Mouse (Mus musculus): ENCODE measurements around the gene Hras. TPM values are rescaled to one million over a fixed set of nuclear protein-coding genes. Genes with fewer than 3 reads are reported as not detected.

Gene Hras
- polyA plus RNA-seq, 1 experiment from 2014 or later, result 99.8 TPM

- H3K9ac ChIP-seq, result peak overlapping the region; percentile 82
- 63% methylated on average over 1 of the region's 1 CpGs for WGBS
- peak overlapping the region; percentile 92 for H3K4me2 ChIP-seq
- H3K36me3 ChIP-seq, result peaks cover 17% of the 10 kb centered on the region
- H3K4me3 ChIP-seq, result peak overlapping the region; percentile 63
- ATAC-seq (ENCODE audit: insufficient number of reproducible peaks, insufficient read depth, low FRiP score, low TSS enrichment, low read depth), result no peak
- H3K27ac ChIP-seq, result no peak overlapping the region; the same call in 1 of the 2 replicates
- no peaks in the 10 kb centered on the region for H3K9me3 ChIP-seq
- H3K4me1 ChIP-seq, result peaks cover 40% of the 10 kb centered on the region
- H3K27me3 ChIP-seq, result no peaks in the 10 kb centered on the region
Measured at GRCm38 (mm10) chr7:141220377-141220776, 26.6 kb upstream of the Hras start.

- H3K9me3 ChIP-seq, result no peaks in the 10 kb centered on the region
- peaks cover 17% of the 10 kb centered on the region for H3K36me3 ChIP-seq
- H3K27ac ChIP-seq, result no peak overlapping the region
- no peak overlapping the region for H3K9ac ChIP-seq
- ATAC-seq (ENCODE audit: insufficient number of reproducible peaks, insufficient read depth, low FRiP score, low TSS enrichment, low read depth), result no peak
- no peak overlapping the region for H3K4me3 ChIP-seq
- WGBS, result 81% methylated on average over 1 of the region's 1 CpGs
- no peaks in the 10 kb centered on the region for H3K27me3 ChIP-seq
- no peak overlapping the region for H3K4me2 ChIP-seq
- peaks cover 45% of the 10 kb centered on the region for H3K4me1 ChIP-seq
Measured at GRCm38 (mm10) chr7:141219558-141220099, 25.8 kb upstream of the Hras start.

- H3K36me3 ChIP-seq, result peaks cover 17% of the 10 kb centered on the region
- H3K4me3 ChIP-seq, result no peak overlapping the region
- peaks cover 45% of the 10 kb centered on the region for H3K4me1 ChIP-seq
- ATAC-seq (ENCODE audit: insufficient number of reproducible peaks, insufficient read depth, low FRiP score, low TSS enrichment, low read depth), result no peak
- H3K27me3 ChIP-seq, result no peaks in the 10 kb centered on the region
- 82% methylated on average over 5 of the region's 5 CpGs for WGBS
- H3K4me2 ChIP-seq, result no peak overlapping the region
- 0 out of 2 replicates have a peak overlapping the region, but pooled peaks have one; percentile 7 for H3K9ac ChIP-seq
- H3K9me3 ChIP-seq, result no peaks in the 10 kb centered on the region
- H3K27ac ChIP-seq, result peak overlapping the region; percentile 51; the same call in 1 of the 2 replicates
Measured at GRCm38 (mm10) chr7:141218557-141219133, 24.8 kb upstream of the Hras start.

- H3K9ac ChIP-seq, result 0 out of 2 replicates have a peak overlapping the region, but pooled peaks have one; percentile 7
- no peak overlapping the region for H3K4me3 ChIP-seq
- H3K4me2 ChIP-seq, result no peak overlapping the region
- 70% methylated on average over 3 of the region's 3 CpGs for WGBS
- no peak for ATAC-seq (ENCODE audit: insufficient number of reproducible peaks, insufficient read depth, low FRiP score, low TSS enrichment, low read depth)
- H3K36me3 ChIP-seq, result peaks cover 17% of the 10 kb centered on the region
- H3K9me3 ChIP-seq, result no peaks in the 10 kb centered on the region
- no peak overlapping the region for H3K27ac ChIP-seq
- H3K4me1 ChIP-seq, result peaks cover 45% of the 10 kb centered on the region
- H3K27me3 ChIP-seq, result no peaks in the 10 kb centered on the region
Measured at GRCm38 (mm10) chr7:141218141-141218540, 24.3 kb upstream of the Hras start.

- H3K4me3 ChIP-seq, result no peak overlapping the region; the same call in 1 of the 2 replicates
- H3K27ac ChIP-seq, result no peak overlapping the region
- H3K9ac ChIP-seq, result 0 out of 2 replicates have a peak overlapping the region, but pooled peaks have one; percentile 46
- peaks cover 17% of the 10 kb centered on the region for H3K36me3 ChIP-seq
- no peaks in the 10 kb centered on the region for H3K27me3 ChIP-seq
- no peak for ATAC-seq (ENCODE audit: insufficient number of reproducible peaks, insufficient read depth, low FRiP score, low TSS enrichment, low read depth)
- peak overlapping the region; percentile 88; the same call in 1 of the 2 replicates for H3K4me2 ChIP-seq
- peaks cover 42% of the 10 kb centered on the region for H3K4me1 ChIP-seq
- 84% methylated on average over 17 of the region's 17 CpGs for WGBS
- H3K9me3 ChIP-seq, result no peaks in the 10 kb centered on the region
Measured at GRCm38 (mm10) chr7:141217343-141218013, 23.7 kb upstream of the Hras start.

- Histone ChIP-seq H3K27me3 (no peaks in the 10 kb centered on the region), H3K4me1 (peaks cover 36% of the 10 kb centered on the region), H3K27ac (peak overlapping the region; percentile 7; the same call in 1 of the 2 replicates), H3K9ac (0 out of 2 replicates have a peak overlapping the region, but pooled peaks have one; percentile 46), H3K9me3 (no peaks in the 10 kb centered on the region), H3K4me2 (peak overlapping the region; percentile 88), H3K36me3 (peaks cover 17% of the 10 kb centered on the region), H3K4me3 (peak overlapping the region; percentile 70)
- WGBS, result 87% methylated on average over 11 of the region's 11 CpGs
- ATAC-seq (ENCODE audit: insufficient number of reproducible peaks, insufficient read depth, low FRiP score, low TSS enrichment, low read depth), result no peak
Measured at GRCm38 (mm10) chr7:141216894-141217293, 23.1 kb upstream of the Hras start.

GRCm38 (mm10) chr7:141215880-141216733 is 22.3 kb upstream of the Hras start:
- Histone ChIP-seq H3K36me3 (peaks cover 17% of the 10 kb centered on the region), H3K27me3 (no peaks in the 10 kb centered on the region), H3K27ac (peak overlapping the region; percentile 90), H3K4me1 (peaks cover 34% of the 10 kb centered on the region), H3K4me3 (peak overlapping the region; percentile 70), H3K9ac (peak overlapping the region; percentile 78), H3K9me3 (no peaks in the 10 kb centered on the region), H3K4me2 (peak overlapping the region; percentile 88)
- under 1% methylated on average over 41 of the region's 42 CpGs for WGBS
- peak; percentile 63 for ATAC-seq (ENCODE audit: insufficient number of reproducible peaks, insufficient read depth, low FRiP score, low TSS enrichment, low read depth)

GRCm38 (mm10) chr7:141215101-141215879 is 21.5 kb upstream of the Hras start, which contains the start of gene Rassf7:
Gene Rassf7, plus strand, starts transcription at chr7:141215860.
- Histone ChIP-seq H3K4me1 (peaks cover 26% of the 10 kb centered on the region), H3K9ac (peak within 1 kb of the TSS; percentile 78), H3K27ac (peak within 1 kb of the TSS; percentile 90), H3K4me3 (peak within 1 kb of the TSS; percentile 70), H3K27me3 (no peaks in the 10 kb centered on the region), H3K9me3 (no peaks in the 10 kb centered on the region), H3K36me3 (peaks cover 17% of the 10 kb centered on the region), H3K4me2 (peak within 1 kb of the TSS; percentile 88)
- 0% methylated on average over 41 of the region's 41 CpGs for WGBS
- peak; percentile 90 for ATAC-seq (ENCODE audit: insufficient number of reproducible peaks, insufficient read depth, low FRiP score, low TSS enrichment, low read depth)

GRCm38 (mm10) chr7:141214310-141214709 is 20.5 kb upstream of the Hras start:
- WGBS, result 67% methylated on average over 3 of the region's 3 CpGs
- Histone ChIP-seq H3K27me3 (no peaks in the 10 kb centered on the region), H3K27ac (peak overlapping the region; percentile 90; the same call in 1 of the 2 replicates), H3K36me3 (peaks cover 13% of the 10 kb centered on the region), H3K4me1 (peaks cover 25% of the 10 kb centered on the region), H3K9ac (no peak overlapping the region), H3K9me3 (no peaks in the 10 kb centered on the region), H3K4me2 (peak overlapping the region; percentile 88; the same call in 1 of the 2 replicates), H3K4me3 (no peak overlapping the region)
- no peak for ATAC-seq (ENCODE audit: insufficient number of reproducible peaks, insufficient read depth, low FRiP score, low TSS enrichment, low read depth)

- Histone ChIP-seq H3K36me3 (peaks cover 13% of the 10 kb centered on the region), H3K4me1 (peaks cover 25% of the 10 kb centered on the region), H3K4me3 (peak within 1 kb of the TSS; percentile 70), H3K9ac (peak within 1 kb of the TSS; percentile 78), H3K27me3 (no peaks in the 10 kb centered on the region), H3K9me3 (no peaks in the 10 kb centered on the region), H3K27ac (peak within 1 kb of the TSS; percentile 90), H3K4me2 (peak within 1 kb of the TSS; percentile 88)
- ATAC-seq (ENCODE audit: insufficient number of reproducible peaks, insufficient read depth, low FRiP score, low TSS enrichment, low read depth), result no peak
- WGBS, result 92% methylated on average over 11 of the region's 11 CpGs
Measured at GRCm38 (mm10) chr7:141213605-141214235, 19.9 kb upstream of the Hras start, which contains the start of gene Lmntd2. Gene Lmntd2, minus strand, starts transcription at chr7:141214080.

All from embryonic facial prominence, embryonic 13.5 days (tissue).